Mouse (Mus musculus) embryonic facial prominence, embryonic 15.5 days (tissue): ENCODE data around the gene Col6a2. TPM values are rescaled to one million over a fixed set of nuclear protein-coding genes. Genes with fewer than 3 reads are reported as not detected.

Experiments used
- ATAC-seq: fragments of 200-750 bp; cut with Nextera tagmentation; 2 replicates; pipeline ENCODE4 v1.8.0; 2017; ENCODE audit warnings: low read depth, moderate TSS enrichment; ENCODE audit not compliant: insufficient number of reproducible peaks, low FRiP score, low TSS enrichment
- H3K27ac ChIP-seq: fragments of 300-500 bp; sonication (generic); replicated peaks from 2 replicates; pipeline ENCODE4 v1.5.1; 2015; ENCODE audit warnings: mild to moderate bottlenecking, inconsistent platforms
- H3K27me3 ChIP-seq: fragments of 300-500 bp; sonication (generic); 2 replicates; pipeline ENCODE4 v1.6.1; 2015; ENCODE audit warnings: inconsistent platforms
- H3K36me3 ChIP-seq: fragments of 300-500 bp; sonication (generic); 2 replicates; pipeline ENCODE4 v1.6.1; 2015; ENCODE audit warnings: mild to moderate bottlenecking, inconsistent platforms
- H3K4me1 ChIP-seq: fragments of 300-500 bp; sonication (generic); 2 replicates; pipeline ENCODE4 v1.6.1; 2015; ENCODE audit warnings: inconsistent platforms
- H3K4me2 ChIP-seq: fragments of 300-500 bp; sonication (generic); replicated peaks from 2 replicates; pipeline ENCODE4 v1.6.1; 2015; ENCODE audit warnings: mild to moderate bottlenecking, inconsistent platforms
- H3K4me3 ChIP-seq: fragments of 300-500 bp; sonication (generic); replicated peaks from 2 replicates; pipeline ENCODE4 v1.5.1; 2015; ENCODE audit warnings: mild to moderate bottlenecking, inconsistent platforms
- H3K9ac ChIP-seq: fragments of 300-500 bp; sonication (generic); 2 replicates; pipeline ENCODE4 v1.6.1; 2015; ENCODE audit warnings: inconsistent platforms
- H3K9me3 ChIP-seq: fragments of 300-500 bp; sonication (generic); replicated peaks from 2 replicates; pipeline ENCODE4 v1.6.1; 2016; ENCODE audit warnings: inconsistent platforms
- WGBS: fragments of 180-500 bp; shearing (Covaris S2); methylation state at CpG from one replicate; pipeline ENCODE4 v1.1.7; 2015; 5-methylcytosine and 5-hydroxymethylcytosine counted together
- polyA plus RNA-seq: library from polyadenylated mRNA; unstranded; fragments of >200 nt; fragmentation: Nextera tagmentation; extraction: Ambion mirVana; gene quantifications from 2 replicates; pipeline ENCODE4 v1.2.1, GENCODE M21; 2015

Gene Col6a2
- polyA plus RNA-seq, result 390 and 438 TPM in 2 replicates

DNA sequence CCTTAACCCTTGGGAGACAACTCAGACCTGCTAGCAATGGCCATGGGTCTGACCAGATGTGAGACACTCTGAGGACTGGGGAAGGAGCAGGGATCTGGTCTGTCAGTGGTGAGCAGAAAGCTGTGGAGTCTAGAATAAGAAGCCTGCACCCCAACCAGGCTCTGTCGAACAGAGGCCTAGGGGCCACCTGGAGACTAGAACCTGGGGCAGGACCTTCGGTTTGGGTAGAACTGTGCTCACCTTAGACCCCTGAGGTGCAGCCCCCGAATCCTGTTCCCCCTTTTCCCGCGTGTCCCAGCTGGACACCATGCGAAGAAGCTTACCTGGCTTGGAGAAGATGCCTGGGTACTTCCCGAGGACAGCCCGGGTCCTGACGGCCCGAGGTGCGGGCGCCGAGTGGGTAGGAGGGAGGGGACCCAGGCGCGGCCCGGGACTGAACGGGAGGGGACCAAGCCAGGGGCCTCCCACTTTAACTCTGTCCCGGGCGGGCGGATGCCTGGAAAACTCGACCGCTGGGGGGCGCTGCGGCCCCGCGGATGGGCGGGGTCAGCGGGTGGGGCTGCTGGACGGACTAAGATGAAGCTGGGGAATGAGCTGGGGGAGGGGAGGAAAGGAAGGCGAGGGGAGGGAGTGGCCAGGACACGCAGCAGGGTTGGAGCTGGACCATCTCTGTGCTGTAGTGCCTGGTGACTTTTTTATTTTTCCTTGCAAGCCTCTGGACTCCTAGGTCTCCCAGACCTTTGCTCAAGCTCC lies at the start of gene Col6a2:
Gene Col6a2 (minus strand): TSS at position 703 of the 753 bp plus-strand sequence.
- Histone ChIP-seq H3K27me3 (no peaks in the 10 kb centered on the region), H3K27ac (peak within 1 kb of the TSS; percentile 83), H3K4me1 (peaks cover 45% of the 10 kb centered on the region), H3K4me3 (peak within 1 kb of the TSS; percentile 66), H3K9ac (peak within 1 kb of the TSS; percentile 71), H3K4me2 (peak within 1 kb of the TSS; percentile 64), H3K9me3 (no peaks in the 10 kb centered on the region), H3K36me3 (0 out of 2 replicates have a peak, but pooled peaks cover 7% of the 10 kb centered on the region)
- under 1% methylated on average over 29 of the region's 31 CpGs for WGBS
- ATAC-seq, result peak; percentile 92

DNA sequence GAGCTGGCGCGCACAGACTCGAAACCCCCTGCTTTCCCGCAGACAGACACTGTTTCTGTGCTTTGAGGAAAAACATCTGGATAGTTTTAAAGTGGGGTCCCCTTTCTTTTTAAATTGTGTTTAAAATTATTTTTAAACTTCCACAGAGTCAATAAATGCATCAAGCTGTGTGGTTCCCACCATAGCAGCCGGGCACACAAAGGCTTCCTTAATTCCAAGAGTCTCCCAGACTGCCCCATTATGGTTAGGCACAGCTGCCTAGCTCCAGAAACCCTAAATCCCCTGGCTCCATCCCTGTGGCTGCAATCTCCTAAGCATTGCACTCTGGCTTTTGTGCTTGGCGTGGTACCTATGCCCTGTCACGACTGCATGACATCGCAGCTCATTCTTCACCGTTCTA lies 48.5 kb upstream of the Col6a2 start:
- Histone ChIP-seq H3K27me3 (no peaks in the 10 kb centered on the region), H3K9me3 (no peaks in the 10 kb centered on the region), H3K4me3 (no peak overlapping the region), H3K9ac (no peak overlapping the region), H3K27ac (peak overlapping the region; percentile 78), H3K4me2 (no peak overlapping the region), H3K36me3 (no peaks in the 10 kb centered on the region), H3K4me1 (peaks cover 27% of the 10 kb centered on the region)
- ATAC-seq, result peak; percentile 30; the same call in 1 of the 2 replicates
- 41% methylated on average over 9 of the region's 9 CpGs for WGBS

DNA sequence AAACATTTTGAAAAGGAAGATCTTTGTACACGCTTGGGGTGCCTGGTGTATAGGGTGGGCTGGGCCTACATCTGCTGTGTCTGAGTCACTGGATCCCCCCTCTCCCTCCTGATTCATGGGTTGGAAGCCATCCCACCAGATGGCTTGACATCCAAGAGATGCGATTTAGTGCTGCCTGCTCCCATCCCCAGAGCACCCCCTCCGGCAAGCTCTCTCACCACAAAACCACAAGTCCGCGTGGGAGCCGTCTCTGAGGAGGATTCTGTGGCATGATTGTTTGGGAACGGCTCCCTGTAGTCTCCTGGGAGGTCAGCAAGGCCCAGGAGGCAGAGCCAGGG lies 45.5 kb upstream of the Col6a2 start:
- Histone ChIP-seq H3K36me3 (no peaks in the 10 kb centered on the region), H3K27me3 (no peaks in the 10 kb centered on the region), H3K4me1 (peaks cover 29% of the 10 kb centered on the region), H3K4me3 (no peak overlapping the region), H3K9ac (no peak overlapping the region), H3K9me3 (0 out of 2 replicates have a peak, but pooled peaks cover 3% of the 10 kb centered on the region), H3K4me2 (no peak overlapping the region), H3K27ac (peak overlapping the region; percentile 73)
- peak; percentile 82 for ATAC-seq
- 35% methylated on average over 7 of the region's 7 CpGs for WGBS

DNA sequence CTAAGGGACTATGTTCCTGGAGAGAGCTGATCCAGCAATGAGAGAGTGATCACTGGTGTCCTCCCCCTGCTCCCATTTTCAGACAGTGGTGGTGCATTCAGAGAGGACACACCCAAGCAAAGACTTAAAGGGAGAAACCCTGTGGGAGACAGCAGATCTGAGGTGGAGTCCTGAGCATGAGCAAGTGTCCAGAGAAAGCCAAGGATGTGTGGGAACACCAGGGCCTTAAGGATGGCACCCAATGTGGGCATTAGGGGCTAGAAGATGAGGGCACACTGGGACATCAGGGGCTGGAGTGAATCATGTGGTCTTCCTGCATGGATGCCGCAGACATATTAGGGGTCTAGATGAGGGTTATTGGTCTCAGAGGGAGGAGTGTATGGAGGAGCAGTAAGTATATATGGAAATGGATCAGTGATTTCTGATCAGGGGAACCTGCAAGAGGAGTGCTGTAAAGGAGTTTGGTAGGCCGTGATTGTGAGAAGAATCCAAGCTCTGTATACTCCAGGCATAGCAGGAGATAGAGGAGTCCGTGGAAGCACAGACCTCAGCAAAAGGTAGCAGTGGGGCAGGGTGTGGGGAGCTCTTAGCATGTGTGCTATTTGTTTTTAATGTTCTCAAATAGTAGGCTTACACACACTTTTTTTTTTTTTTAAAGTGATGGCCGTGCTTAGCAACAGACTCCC lies 45.0 kb upstream of the Col6a2 start:
- Histone ChIP-seq H3K9ac (no peak overlapping the region), H3K4me1 (peaks cover 34% of the 10 kb centered on the region), H3K36me3 (no peaks in the 10 kb centered on the region), H3K9me3 (0 out of 2 replicates have a peak, but pooled peaks cover 3% of the 10 kb centered on the region), H3K4me3 (no peak overlapping the region), H3K27ac (peak overlapping the region; percentile 73), H3K4me2 (no peak overlapping the region), H3K27me3 (no peaks in the 10 kb centered on the region)
- 54% methylated on average over 4 of the region's 4 CpGs for WGBS
- ATAC-seq, result no peak

DNA sequence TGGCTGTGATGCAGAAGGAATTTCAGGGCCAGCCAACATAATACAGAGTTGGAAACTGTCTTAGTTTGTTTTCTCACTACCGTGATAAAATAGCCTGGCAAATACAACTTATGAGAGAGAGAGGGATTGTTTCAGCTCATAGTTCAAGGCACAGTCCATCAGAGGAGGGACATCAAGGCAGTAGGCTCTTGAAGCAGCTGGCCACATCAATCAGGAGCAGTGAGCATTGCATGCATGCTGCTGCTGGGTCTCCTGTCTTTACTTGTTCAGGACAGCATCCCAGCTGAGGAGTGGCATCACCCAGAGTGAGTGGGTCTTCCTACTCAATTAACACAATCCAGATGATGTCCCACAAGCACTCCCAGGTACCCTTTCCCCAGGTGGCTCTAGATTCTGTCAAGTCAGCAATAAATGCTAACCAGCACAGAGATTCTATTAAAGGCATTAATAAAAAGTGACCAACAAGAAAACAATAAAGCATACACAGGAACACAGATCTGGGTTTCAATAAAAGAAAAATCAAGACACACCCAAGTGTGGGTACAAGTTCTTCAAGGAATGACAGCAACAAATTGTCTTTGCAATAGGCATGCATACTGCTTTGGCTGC lies 43.9 kb upstream of the Col6a2 start:
- 0 out of 2 replicates have a peak, but pooled peaks cover 3% of the 10 kb centered on the region for H3K9me3 ChIP-seq
- H3K4me2 ChIP-seq, result no peak overlapping the region
- H3K4me3 ChIP-seq, result no peak overlapping the region
- H3K27me3 ChIP-seq, result no peaks in the 10 kb centered on the region
- no peak overlapping the region for H3K9ac ChIP-seq
- no peak overlapping the region for H3K27ac ChIP-seq
- ATAC-seq, result no peak
- WGBS, result 82% methylated on average over 1 of the region's 1 CpGs
- no peaks in the 10 kb centered on the region for H3K36me3 ChIP-seq
- peaks cover 34% of the 10 kb centered on the region for H3K4me1 ChIP-seq

DNA sequence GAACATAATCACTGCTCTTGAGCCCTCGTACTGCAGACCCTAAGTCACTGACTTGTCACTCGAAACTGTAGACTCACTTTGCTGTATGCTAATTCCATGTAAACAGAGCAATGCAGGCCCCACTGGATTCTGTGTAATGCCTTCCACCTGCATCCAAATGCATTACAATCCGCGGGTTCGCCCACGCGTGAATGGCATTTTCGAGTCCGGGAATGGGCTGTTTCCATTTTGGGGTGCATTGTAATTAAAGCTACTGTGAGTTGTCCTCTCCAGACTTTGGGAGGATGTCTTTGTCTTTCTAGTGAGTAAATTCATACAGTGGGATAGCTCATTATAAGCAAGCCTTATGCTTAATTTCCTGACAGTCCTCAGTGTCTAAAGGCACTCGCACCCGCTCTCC lies 42.1 kb upstream of the Col6a2 start:
- ATAC-seq, result no peak
- Histone ChIP-seq H3K4me2 (no peak overlapping the region), H3K4me1 (peaks cover 25% of the 10 kb centered on the region), H3K9ac (no peak overlapping the region), H3K36me3 (no peaks in the 10 kb centered on the region), H3K27ac (no peak overlapping the region), H3K9me3 (0 out of 2 replicates have a peak, but pooled peaks cover 3% of the 10 kb centered on the region), H3K4me3 (no peak overlapping the region), H3K27me3 (no peaks in the 10 kb centered on the region)
- 74% methylated on average over 11 of the region's 11 CpGs for WGBS

DNA sequence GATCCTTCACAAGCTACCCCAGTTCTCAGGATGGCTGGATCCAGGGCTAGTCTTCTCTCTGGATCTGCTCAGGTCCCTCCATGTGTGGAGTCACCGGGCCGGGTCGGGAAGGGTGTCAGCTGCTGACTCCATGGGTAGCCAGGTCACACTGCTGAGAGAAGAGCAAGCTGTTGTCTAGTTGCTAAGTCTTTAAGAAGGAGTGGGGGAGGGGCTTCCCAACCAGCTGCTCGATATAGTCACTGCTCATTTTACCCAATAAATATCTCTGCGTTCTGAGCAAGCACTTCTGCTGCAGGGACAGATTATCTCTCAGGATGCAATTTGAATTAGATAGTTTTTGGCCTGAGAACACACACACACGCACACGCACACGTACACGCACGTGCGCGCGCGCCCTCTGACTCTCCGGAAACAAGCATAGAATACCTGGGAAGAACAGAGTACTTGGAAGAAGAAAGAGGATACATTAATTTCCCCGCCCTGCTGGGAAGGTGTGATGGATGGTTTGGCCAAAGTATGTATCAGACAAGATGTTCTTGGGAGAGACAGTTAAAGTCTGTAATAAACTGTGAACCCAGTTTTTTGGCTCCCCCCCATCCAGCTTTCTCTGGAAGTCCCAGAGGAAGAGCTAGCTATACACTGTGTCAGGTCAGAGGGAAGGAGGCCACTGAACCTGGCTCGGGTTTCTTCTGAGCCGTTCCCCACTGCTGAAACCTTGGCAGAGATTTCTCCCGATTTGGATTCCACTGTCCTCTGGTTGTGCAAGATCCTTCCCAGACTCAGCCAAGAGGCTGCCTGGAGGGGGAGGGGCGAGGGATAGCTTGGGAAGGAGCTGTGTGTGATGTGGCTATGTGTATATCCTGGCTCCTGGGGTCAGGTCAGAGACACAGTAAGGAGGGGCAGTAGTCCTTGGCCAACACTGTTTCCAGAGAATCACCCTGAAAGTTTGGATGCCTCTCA lies 41.0 kb upstream of the Col6a2 start:
- H3K4me1 ChIP-seq, result peaks cover 21% of the 10 kb centered on the region
- no peaks in the 10 kb centered on the region for H3K36me3 ChIP-seq
- peak; percentile 71 for ATAC-seq
- no peak overlapping the region for H3K4me2 ChIP-seq
- WGBS, result 71% methylated on average over 20 of the region's 20 CpGs
- H3K9me3 ChIP-seq, result 0 out of 2 replicates have a peak, but pooled peaks cover 3% of the 10 kb centered on the region
- peak overlapping the region; percentile 36; the same call in 1 of the 2 replicates for H3K27ac ChIP-seq
- H3K27me3 ChIP-seq, result no peaks in the 10 kb centered on the region
- H3K4me3 ChIP-seq, result no peak overlapping the region
- no peak overlapping the region for H3K9ac ChIP-seq

DNA sequence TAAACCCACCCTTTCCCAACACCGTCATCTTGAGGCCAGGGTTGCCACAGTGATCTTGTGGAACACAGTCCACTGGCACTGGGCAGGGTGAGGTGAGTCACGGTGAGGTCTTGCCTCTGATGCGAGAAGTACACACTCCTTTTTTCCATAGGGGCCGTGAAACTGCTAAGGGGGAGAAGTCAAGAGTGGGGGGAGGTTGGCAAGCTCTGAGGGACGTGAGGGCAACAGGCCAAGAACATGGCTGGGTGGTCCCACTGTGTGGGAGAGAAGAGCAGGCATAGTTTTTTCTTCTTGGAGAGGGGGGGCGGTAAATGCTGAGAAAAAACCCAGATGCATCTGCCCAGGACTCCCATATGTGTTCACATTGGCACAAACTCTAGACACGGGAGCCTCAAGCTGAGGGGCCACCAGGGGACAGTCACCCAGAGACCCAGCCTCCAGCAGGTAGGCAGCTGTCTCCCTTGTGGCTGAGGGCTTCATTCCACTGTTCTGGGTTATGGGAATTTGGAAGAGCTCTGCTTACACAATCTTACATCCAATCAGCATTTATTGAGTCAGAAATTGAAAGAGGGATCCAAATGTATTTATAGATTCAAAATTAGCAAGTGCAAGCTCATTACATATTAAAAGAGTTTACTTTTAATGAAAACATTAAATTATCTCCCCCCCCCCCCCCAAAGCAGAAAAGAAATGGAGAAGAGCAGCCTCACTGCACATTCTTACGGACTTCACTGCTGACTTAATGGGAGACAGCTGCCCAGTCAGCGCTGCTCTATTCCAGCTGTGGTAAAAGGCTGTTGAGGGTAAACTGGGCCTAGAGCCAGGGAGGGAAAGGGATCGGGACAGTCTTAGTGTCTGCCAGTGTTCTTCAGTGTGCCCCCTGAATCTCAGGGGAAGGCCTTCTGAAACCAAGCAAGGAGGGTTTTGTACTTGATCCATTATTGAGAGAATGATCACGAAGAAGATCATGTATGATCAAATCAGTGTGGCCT lies 30.2 kb upstream of the Col6a2 start:
- ATAC-seq, result peak; percentile 84

DNA sequence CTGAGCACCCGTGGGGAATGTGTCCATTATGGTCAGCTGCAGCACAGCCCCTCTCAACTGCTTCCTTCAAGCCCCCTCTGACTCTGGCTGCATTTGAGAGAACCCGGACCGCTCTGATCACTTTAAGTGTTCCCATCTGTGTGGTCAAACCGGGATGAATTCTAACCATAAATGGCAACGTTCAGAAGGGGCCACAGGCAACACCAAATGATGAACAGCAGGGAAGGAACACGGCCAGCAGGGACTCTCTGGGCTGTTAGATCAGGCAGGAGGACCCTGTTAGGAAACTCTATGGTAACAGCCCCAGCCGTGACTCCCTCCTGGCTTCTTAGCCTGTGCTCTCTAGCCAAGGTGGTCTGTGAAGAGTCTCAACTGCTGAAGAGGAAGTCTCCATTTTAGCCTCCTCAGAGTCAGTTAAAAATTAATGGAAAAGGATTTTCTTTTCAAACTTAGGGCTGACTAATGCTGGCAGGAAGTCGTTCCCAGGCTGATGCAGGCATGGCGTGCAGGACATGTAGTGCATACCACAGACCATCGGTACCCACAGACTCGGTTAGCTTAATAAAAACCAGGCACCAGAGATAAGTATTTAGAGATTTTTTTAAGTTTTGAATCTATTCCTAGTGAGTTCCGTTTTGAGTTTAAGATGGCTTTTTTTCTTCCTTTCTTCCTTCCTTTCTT lies 27.4 kb upstream of the Col6a2 start:
- Histone ChIP-seq H3K4me2 (no peak overlapping the region), H3K36me3 (no peaks in the 10 kb centered on the region), H3K27ac (peak overlapping the region; percentile 89), H3K9ac (no peak overlapping the region), H3K4me3 (no peak overlapping the region), H3K27me3 (no peaks in the 10 kb centered on the region), H3K4me1 (peaks cover 44% of the 10 kb centered on the region), H3K9me3 (no peaks in the 10 kb centered on the region)
- ATAC-seq, result peak; percentile 66
- WGBS, result 28% methylated on average over 12 of the region's 12 CpGs

More for the DNA sequence above, 30.2 kb upstream of the Col6a2 start:
- Histone ChIP-seq H3K9ac (no peak overlapping the region), H3K4me2 (0 out of 2 replicates have a peak overlapping the region, but pooled peaks have one; percentile 1), H3K27me3 (no peaks in the 10 kb centered on the region), H3K9me3 (no peaks in the 10 kb centered on the region), H3K4me1 (peaks cover 44% of the 10 kb centered on the region), H3K36me3 (no peaks in the 10 kb centered on the region), H3K4me3 (no peak overlapping the region), H3K27ac (peak overlapping the region; percentile 84)
- 24% methylated on average over 11 of the region's 11 CpGs for WGBS
